Mouse (Mus musculus) heart, embryonic 15.5 days (tissue): ENCODE data around the gene Chd4. TPM values are rescaled to one million over a fixed set of nuclear protein-coding genes. Genes with fewer than 3 reads are reported as not detected.

ENCODE experiments used
- ATAC-seq: fragments of 200-750 bp; cut with Nextera tagmentation; replicated peaks from 2 replicates; pipeline ENCODE4 v1.8.0; 2017; ENCODE audit warnings: low read depth, moderate TSS enrichment; ENCODE audit not compliant: insufficient number of reproducible peaks, insufficient read depth, low FRiP score
- H3K27ac ChIP-seq: fragments of 300-500 bp; sonication (generic); 2 replicates; pipeline ENCODE4 v1.5.1; 2015; ENCODE audit warnings: mild to moderate bottlenecking, inconsistent platforms
- H3K27me3 ChIP-seq: fragments of 300-500 bp; sonication (generic); 2 replicates; pipeline ENCODE4 v1.6.1; 2015; ENCODE audit warnings: inconsistent platforms
- H3K36me3 ChIP-seq: fragments of 300-500 bp; sonication (generic); 2 replicates; pipeline ENCODE4 v1.6.1; 2015; ENCODE audit warnings: mild to moderate bottlenecking, inconsistent platforms
- H3K4me1 ChIP-seq: fragments of 300-500 bp; sonication (generic); replicated peaks from 2 replicates; pipeline ENCODE4 v1.6.1; 2015; ENCODE audit warnings: inconsistent platforms
- H3K4me2 ChIP-seq: fragments of 300-500 bp; sonication (generic); 2 replicates; pipeline ENCODE4 v1.6.1; 2015; ENCODE audit warnings: inconsistent platforms, mild to moderate bottlenecking, moderate library complexity
- H3K4me3 ChIP-seq: fragments of 300-500 bp; sonication (generic); 2 replicates; pipeline ENCODE4 v1.5.1; 2015; ENCODE audit warnings: mild to moderate bottlenecking, inconsistent platforms
- H3K9ac ChIP-seq: fragments of 300-500 bp; sonication (generic); 2 replicates; pipeline ENCODE4 v1.6.1; 2015; ENCODE audit warnings: mild to moderate bottlenecking, inconsistent platforms
- H3K9me3 ChIP-seq: fragments of 300-500 bp; sonication (generic); replicated peaks from 2 replicates; pipeline ENCODE4 v1.6.1; 2016; ENCODE audit warnings: inconsistent platforms
- WGBS: fragments of 180-500 bp; shearing (Covaris S2); methylation state at CpG from one replicate; pipeline ENCODE4 v1.1.7; 2015; ENCODE audit warnings: mixed read lengths; 5-methylcytosine and 5-hydroxymethylcytosine counted together
- polyA plus RNA-seq: library from polyadenylated mRNA; unstranded; fragments of >200 nt; fragmentation: Nextera tagmentation; extraction: Ambion mirVana; gene quantifications from 2 replicates; pipeline ENCODE4 v1.2.1, GENCODE M21; 2015

The Chd4 gene
- polyA plus RNA-seq, 1 experiment from 2014 or later: 61.1 TPM

- Histone ChIP-seq H3K27ac (no peak overlapping the region), H3K4me3 (no peak overlapping the region), H3K9ac (no peak overlapping the region), H3K27me3 (no peaks in the 10 kb centered on the region), H3K4me1 (no peaks in the 10 kb centered on the region), H3K4me2 (no peak overlapping the region), H3K36me3 (peaks cover 96% of the 10 kb centered on the region), H3K9me3 (no peaks in the 10 kb centered on the region)
- WGBS: 89% methylated on average over 11 of the region's 11 CpGs
- ATAC-seq: no peak
These were observed 16.8 kb downstream of the Chd4 start for GRCm38 (mm10) chr6:125112553-125112952.

- Histone ChIP-seq H3K9me3 (no peaks in the 10 kb centered on the region), H3K9ac (no peak overlapping the region), H3K4me1 (no peaks in the 10 kb centered on the region), H3K27ac (no peak overlapping the region), H3K4me2 (no peak overlapping the region), H3K27me3 (no peaks in the 10 kb centered on the region), H3K4me3 (no peak overlapping the region), H3K36me3 (peaks cover 95% of the 10 kb centered on the region)
- 91% methylated on average over 8 of the region's 8 CpGs for WGBS
- no peak for ATAC-seq
These were observed 23.6 kb downstream of the Chd4 start for GRCm38 (mm10) chr6:125119387-125119786.

GRCm38 (mm10) chr6:125128724-125129123 is 32.9 kb downstream of the Chd4 start:
- Histone ChIP-seq H3K9me3 (no peaks in the 10 kb centered on the region), H3K4me2 (no peak overlapping the region), H3K4me1 (peaks cover 18% of the 10 kb centered on the region), H3K27ac (no peak overlapping the region), H3K9ac (no peak overlapping the region), H3K4me3 (no peak overlapping the region), H3K27me3 (no peaks in the 10 kb centered on the region), H3K36me3 (peaks cover 68% of the 10 kb centered on the region)
- ATAC-seq: no peak
- WGBS: 86% methylated on average over 12 of the region's 12 CpGs

- WGBS: 83% methylated on average over 20 of the region's 20 CpGs
- Histone ChIP-seq H3K27ac (no peak overlapping the region), H3K9me3 (no peaks in the 10 kb centered on the region), H3K36me3 (peaks cover 68% of the 10 kb centered on the region), H3K4me3 (no peak overlapping the region), H3K27me3 (no peaks in the 10 kb centered on the region), H3K9ac (no peak overlapping the region), H3K4me1 (peaks cover 18% of the 10 kb centered on the region), H3K4me2 (no peak overlapping the region)
- ATAC-seq: no peak
These were observed 34.1 kb downstream of the Chd4 start for GRCm38 (mm10) chr6:125129710-125130402.

GRCm38 (mm10) chr6:125131302-125132156 is 35.7 kb downstream of the Chd4 start, which contains the start of gene Nop2:
Nop2 (plus strand) TSS chr6:125131909.
- Histone ChIP-seq H3K36me3 (peaks cover 67% of the 10 kb centered on the region), H3K27me3 (no peaks in the 10 kb centered on the region), H3K9me3 (no peaks in the 10 kb centered on the region), H3K9ac (peak within 1 kb of the TSS; percentile 72), H3K4me2 (peak within 1 kb of the TSS; percentile 92), H3K4me3 (peak within 1 kb of the TSS; percentile 68), H3K4me1 (peaks cover 18% of the 10 kb centered on the region), H3K27ac (peak within 1 kb of the TSS; percentile 90)
- ATAC-seq: peak; percentile 93
- WGBS: under 1% methylated on average over 66 of the region's 66 CpGs

- Histone ChIP-seq H3K4me2 (peak overlapping the region; percentile 92), H3K27ac (no peak overlapping the region)
- WGBS: 3% methylated on average over 11 of the region's 11 CpGs
These were observed 36.7 kb downstream of the Chd4 start for GRCm38 (mm10) chr6:125132470-125132869.

GRCm38 (mm10) chr6:125137002-125137671 is 41.4 kb downstream of the Chd4 start:
- peaks cover 14% of the 10 kb centered on the region for H3K4me1 ChIP-seq
- H3K9me3 ChIP-seq: no peaks in the 10 kb centered on the region
- H3K27ac ChIP-seq: no peak overlapping the region
- no peak overlapping the region for H3K4me3 ChIP-seq
- no peak overlapping the region for H3K9ac ChIP-seq
- peaks cover 87% of the 10 kb centered on the region for H3K36me3 ChIP-seq
- no peaks in the 10 kb centered on the region for H3K27me3 ChIP-seq
- no peak for ATAC-seq
- 88% methylated on average over 19 of the region's 19 CpGs for WGBS
- no peak overlapping the region for H3K4me2 ChIP-seq

More at GRCm38 (mm10) chr6:125132470-125132869, 36.7 kb downstream of the Chd4 start:
- Histone ChIP-seq H3K4me3 (peak overlapping the region; percentile 68), H3K9ac (peak overlapping the region; percentile 72), H3K36me3 (peaks cover 66% of the 10 kb centered on the region), H3K27me3 (no peaks in the 10 kb centered on the region), H3K4me1 (peaks cover 18% of the 10 kb centered on the region), H3K9me3 (no peaks in the 10 kb centered on the region)
- ATAC-seq: no peak

GRCm38 (mm10) chr6:125139747-125140146 is 44.0 kb downstream of the Chd4 start:
- WGBS: 90% methylated on average over 7 of the region's 7 CpGs
- H3K36me3 ChIP-seq: peaks cover 82% of the 10 kb centered on the region
- H3K4me2 ChIP-seq: no peak overlapping the region
- no peak overlapping the region for H3K9ac ChIP-seq
- peaks cover 5% of the 10 kb centered on the region for H3K4me1 ChIP-seq
- H3K4me3 ChIP-seq: no peak overlapping the region
- no peaks in the 10 kb centered on the region for H3K27me3 ChIP-seq
- no peak for ATAC-seq
- H3K9me3 ChIP-seq: no peaks in the 10 kb centered on the region
- H3K27ac ChIP-seq: no peak overlapping the region

GRCm38 (mm10) chr6:125142436-125142835 is 46.7 kb downstream of the Chd4 start:
- no peak overlapping the region for H3K9ac ChIP-seq
- no peaks in the 10 kb centered on the region for H3K9me3 ChIP-seq
- H3K4me1 ChIP-seq: peaks cover 27% of the 10 kb centered on the region
- H3K36me3 ChIP-seq: peaks cover 57% of the 10 kb centered on the region
- H3K4me2 ChIP-seq: no peak overlapping the region
- ATAC-seq: no peak
- H3K27ac ChIP-seq: no peak overlapping the region
- H3K27me3 ChIP-seq: no peaks in the 10 kb centered on the region
- H3K4me3 ChIP-seq: no peak overlapping the region
- 88% methylated on average over 8 of the region's 8 CpGs for WGBS

GRCm38 (mm10) chr6:125143128-125143527 is 47.3 kb downstream of the Chd4 start:
- H3K27ac ChIP-seq: no peak overlapping the region
- H3K36me3 ChIP-seq: peaks cover 50% of the 10 kb centered on the region
- H3K9ac ChIP-seq: no peak overlapping the region
- H3K9me3 ChIP-seq: no peaks in the 10 kb centered on the region
- ATAC-seq: no peak
- 74% methylated on average over 3 of the region's 3 CpGs for WGBS
- no peaks in the 10 kb centered on the region for H3K27me3 ChIP-seq
- no peak overlapping the region for H3K4me3 ChIP-seq
- H3K4me1 ChIP-seq: peaks cover 34% of the 10 kb centered on the region
- no peak overlapping the region for H3K4me2 ChIP-seq

- no peak overlapping the region for H3K27ac ChIP-seq
- peaks cover 42% of the 10 kb centered on the region for H3K4me1 ChIP-seq
- H3K4me2 ChIP-seq: no peak overlapping the region
- H3K4me3 ChIP-seq: no peak overlapping the region
- no peaks in the 10 kb centered on the region for H3K9me3 ChIP-seq
- no peak overlapping the region for H3K9ac ChIP-seq
- H3K27me3 ChIP-seq: no peaks in the 10 kb centered on the region
- ATAC-seq: no peak
- peaks cover 43% of the 10 kb centered on the region for H3K36me3 ChIP-seq
- 81% methylated on average over 9 of the region's 9 CpGs for WGBS
These were observed 48.1 kb downstream of the Chd4 start for GRCm38 (mm10) chr6:125143904-125144303.
